Mouse (Mus musculus) liver, adult 2 months (tissue): ENCODE results near the gene Zfp385c. TPM values are rescaled to one million over a fixed set of nuclear protein-coding genes. Genes with fewer than 3 reads are reported as not detected.

Source experiments
- DNase-seq: peaks from one replicate; pipeline ENCODE4 v3.0.0-alpha.2; 2011; ENCODE audit warnings: low read depth, low spot score; ENCODE audit errors: extremely low read depth
- H3K27ac ChIP-seq: fragments of 200-500 bp; replicated peaks from 2 replicates; pipeline ENCODE4 v1.5.1; 2012; ENCODE audit warnings: low read depth, mild to moderate bottlenecking, control low read depth, inconsistent platforms, low read length; ENCODE audit not compliant: insufficient read depth
- H3K27me3 ChIP-seq: fragments of 200-500 bp; 2 replicates; pipeline ENCODE4 v1.6.1; 2012; ENCODE audit warnings: mild to moderate bottlenecking, moderate library complexity, low read length, inconsistent platforms; ENCODE audit not compliant: control insufficient read depth, insufficient read depth
- H3K36me3 ChIP-seq: fragments of 200-500 bp; 2 replicates; pipeline ENCODE4 v1.6.1; 2012; ENCODE audit warnings: low read length, inconsistent platforms; ENCODE audit not compliant: control insufficient read depth, insufficient read depth
- H3K4me1 ChIP-seq: fragments of 200-500 bp; 2 replicates; pipeline ENCODE4 v1.6.1; 2011; ENCODE audit warnings: low read length; ENCODE audit not compliant: control insufficient read depth, insufficient read depth
- H3K4me3 ChIP-seq: fragments of 200-500 bp; 2 replicates; pipeline ENCODE4 v1.5.1; 2011; ENCODE audit warnings: low read depth, mild to moderate bottlenecking, control low read depth, low read length, moderate library complexity; ENCODE audit not compliant: insufficient read depth
- H3K79me2 ChIP-seq: fragments of 200-500 bp; 2 replicates; pipeline ENCODE4 v1.6.1; 2012; ENCODE audit warnings: inconsistent platforms, mild to moderate bottlenecking, low read length, moderate library complexity; ENCODE audit not compliant: control insufficient read depth, insufficient read depth
- H3K9ac ChIP-seq: fragments of 200-500 bp; 2 replicates; pipeline ENCODE4 v1.6.1; 2012; ENCODE audit warnings: low read depth, mild to moderate bottlenecking, control low read depth, inconsistent platforms, low read length
- CTCF ChIP-seq: fragments of 200-500 bp; IDR thresholded peaks from 2 replicates; pipeline ENCODE4 v1.5.1; 2011; ENCODE audit warnings: low read depth, low read length, control low read depth
- POLR2A ChIP-seq: fragments of 200-500 bp; IDR thresholded peaks from 2 replicates; pipeline ENCODE4 v1.6.1; 2011; ENCODE audit warnings: low read length, control low read depth; ENCODE audit not compliant: insufficient read depth; ENCODE audit errors: extremely low read depth
- WGBS: fragments of 180-500 bp; shearing (Covaris S2); methylation state at CpG from one replicate; pipeline ENCODE4 v1.1.7; 2018; 5-methylcytosine and 5-hydroxymethylcytosine counted together
- polyA plus RNA-seq: library from polyadenylated mRNA; depleted of rRNA; stranded (reverse); fragments of >200 nt; gene quantifications from 2 replicates; pipeline ENCODE4 v1.2.3, GENCODE M21; 2012
- total RNA-seq: library from RNA; depleted of rRNA; stranded (reverse); fragments of >200 nt; gene quantifications from 2 replicates; pipeline ENCODE4 v1.2.3, GENCODE M21; 2014

The Zfp385c gene
- total and polyA plus RNA-seq, 2 experiments, result not detected

DNA sequence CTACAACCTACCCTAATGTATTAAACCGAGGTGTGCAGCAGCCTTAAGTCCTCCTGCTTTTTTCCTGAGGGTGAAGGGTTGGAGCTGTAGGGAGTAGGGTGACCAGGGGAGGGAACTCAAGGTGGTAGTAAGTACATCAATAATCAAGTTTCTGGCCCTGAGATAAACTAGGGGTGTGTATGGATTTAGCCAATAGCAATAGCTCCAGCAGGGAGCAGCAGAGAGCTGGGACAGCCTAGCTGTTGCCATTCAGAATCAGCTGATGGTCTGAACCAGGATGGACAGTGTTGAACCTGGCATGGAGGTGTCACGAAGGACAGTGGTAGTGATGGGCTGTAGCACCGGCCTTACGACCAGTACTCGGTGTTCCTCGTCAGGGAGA, 22.3 kb upstream of the Zfp385c start:
- H3K79me2 ChIP-seq, result peaks cover 7% of the 10 kb centered on the region; the same call in 1 of the 2 replicates
- peak overlapping the region; percentile 53 for H3K27ac ChIP-seq
- no peak overlapping the region for H3K4me3 ChIP-seq
- peak; percentile 59 for DNase-seq
- H3K9ac ChIP-seq, result 0 out of 2 replicates have a peak overlapping the region, but pooled peaks have one; percentile 7
- H3K4me1 ChIP-seq, result peaks cover 5% of the 10 kb centered on the region
- 45% methylated on average over 6 of the region's 6 CpGs for WGBS
- no peak for TF ChIP-seq POLR2A
- TF ChIP-seq CTCF, result peak; percentile 83
- peaks cover 14% of the 10 kb centered on the region for H3K36me3 ChIP-seq
- H3K27me3 ChIP-seq, result no peaks in the 10 kb centered on the region

DNA sequence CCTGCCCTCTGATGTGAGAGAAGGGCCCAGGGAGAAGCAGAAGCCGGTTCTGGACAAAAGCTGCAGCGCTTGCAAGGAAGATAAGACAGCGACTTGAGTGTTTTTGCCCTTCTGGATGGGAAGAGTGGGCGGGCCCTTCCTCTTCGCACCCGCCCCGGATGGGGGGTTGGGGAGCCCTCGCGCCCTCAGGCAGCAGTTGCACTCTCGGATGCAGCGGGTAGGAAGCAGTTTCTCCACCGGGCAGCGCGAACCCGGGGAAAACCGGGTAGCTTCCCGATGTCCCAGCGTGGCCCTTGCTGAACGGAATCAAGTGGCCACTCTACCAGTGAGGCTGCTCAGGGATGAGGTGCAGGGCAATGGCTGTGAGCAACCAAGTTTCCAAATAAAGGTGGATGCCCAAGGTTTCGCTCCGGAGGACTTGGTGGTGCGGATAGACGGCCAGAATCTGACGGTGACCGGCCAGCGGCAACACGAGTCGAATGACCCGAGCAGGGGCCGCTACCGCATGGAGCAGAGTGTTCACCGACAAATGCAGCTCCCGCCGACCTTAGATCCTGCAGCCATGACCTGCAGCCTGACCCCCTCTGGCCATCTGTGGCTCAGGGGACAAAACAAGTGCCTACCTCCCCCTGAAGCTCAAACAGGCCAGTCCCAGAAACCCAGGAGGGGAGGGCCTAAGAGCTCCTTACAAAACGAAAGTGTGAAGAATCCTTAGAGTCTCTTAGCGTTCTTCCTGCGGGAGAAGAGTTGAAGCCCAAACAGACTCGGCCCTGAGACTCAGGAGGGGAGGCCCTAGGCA, 21.7 kb upstream of the Zfp385c start, which contains the start of gene Hspb9:
Gene Hspb9, plus strand, starts transcription at position 116 of the 799 bp plus-strand sequence.
- Histone ChIP-seq H3K9ac (peak within 1 kb of the TSS; percentile 64), H3K27me3 (no peaks in the 10 kb centered on the region), H3K36me3 (peaks cover 14% of the 10 kb centered on the region), H3K79me2 (peaks cover 7% of the 10 kb centered on the region; the same call in 1 of the 2 replicates), H3K27ac (peak within 1 kb of the TSS; percentile 53), H3K4me3 (peak within 1 kb of the TSS; percentile 34), H3K4me1 (peaks cover 5% of the 10 kb centered on the region)
- 39% methylated on average over 38 of the region's 38 CpGs for WGBS
- DNase-seq, result no peak
- no peak for TF ChIP-seq CTCF
- TF ChIP-seq POLR2A, result peak; percentile 60; the same call in 1 of the 2 replicates

DNA sequence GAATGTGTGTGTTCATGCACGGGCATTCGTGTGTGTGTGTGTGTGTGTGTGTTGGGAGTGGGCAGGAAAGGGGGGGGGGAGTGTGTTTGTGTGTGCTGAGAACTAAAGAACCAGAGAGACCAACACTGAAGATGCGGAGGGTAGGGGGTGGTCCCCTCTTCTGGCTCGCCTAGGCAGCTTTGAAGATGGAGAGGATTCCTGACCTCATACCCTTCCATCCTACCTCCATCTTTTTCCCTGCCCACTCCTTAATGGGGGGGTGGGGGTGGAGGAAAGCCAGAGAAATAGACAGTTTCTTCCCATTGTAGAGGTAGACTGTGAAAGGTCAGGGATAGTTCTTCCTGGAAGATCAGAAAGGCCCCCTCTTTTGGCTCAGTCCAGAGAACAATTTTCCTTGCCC, 20.9 kb upstream of the Zfp385c start:
- WGBS, result 76% methylated on average over 4 of the region's 4 CpGs
- DNase-seq, result no peak
- TF ChIP-seq CTCF, result no peak
- no peak for TF ChIP-seq POLR2A
- H3K79me2 ChIP-seq, result peaks cover 7% of the 10 kb centered on the region; the same call in 1 of the 2 replicates
- no peak overlapping the region for H3K4me3 ChIP-seq
- no peak overlapping the region for H3K9ac ChIP-seq
- peaks cover 5% of the 10 kb centered on the region for H3K4me1 ChIP-seq
- H3K27ac ChIP-seq, result peak overlapping the region; percentile 21
- no peaks in the 10 kb centered on the region for H3K27me3 ChIP-seq
- H3K36me3 ChIP-seq, result peaks cover 12% of the 10 kb centered on the region; the same call in 1 of the 2 replicates

GRCm38 (mm10) chr11:100711783-100712615, 19.7 kb upstream of the Zfp385c start, which contains the start of gene Kat2a:
Gene Kat2a, minus strand, starts transcription at chr11:100712465.
- Histone ChIP-seq H3K79me2 (peaks cover 7% of the 10 kb centered on the region; the same call in 1 of the 2 replicates), H3K27me3 (no peaks in the 10 kb centered on the region), H3K36me3 (peaks cover 7% of the 10 kb centered on the region; the same call in 1 of the 2 replicates), H3K4me1 (peaks cover 5% of the 10 kb centered on the region), H3K4me3 (peak within 1 kb of the TSS; percentile 88), H3K9ac (peak within 1 kb of the TSS; percentile 82), H3K27ac (peak within 1 kb of the TSS; percentile 21)
- DNase-seq, result peak; percentile 62
- TF ChIP-seq CTCF, result no peak
- TF ChIP-seq POLR2A, result peak; percentile 60; the same call in 1 of the 2 replicates
- 2% methylated on average over 48 of the region's 48 CpGs for WGBS

- DNase-seq, result no peak
- no peaks in the 10 kb centered on the region for H3K27me3 ChIP-seq
- no peak overlapping the region for H3K27ac ChIP-seq
- H3K4me1 ChIP-seq, result peaks cover 5% of the 10 kb centered on the region
- H3K9ac ChIP-seq, result no peak overlapping the region
- TF ChIP-seq POLR2A (no peak), CTCF (no peak)
- peaks cover 5% of the 10 kb centered on the region; the same call in 1 of the 2 replicates for H3K36me3 ChIP-seq
- peaks cover 7% of the 10 kb centered on the region; the same call in 1 of the 2 replicates for H3K79me2 ChIP-seq
- 90% methylated on average over 4 of the region's 4 CpGs for WGBS
- H3K4me3 ChIP-seq, result no peak overlapping the region
Measured at GRCm38 (mm10) chr11:100710977-100711376, 18.7 kb upstream of the Zfp385c start.
